Comparison of ENCODE assay signal across 19 mouse cellular contexts in genomic region chr5:46845175-46845574, GRCm38 (mm10).
DNase-seq lines count a peak whose midpoint lies in the region; ATAC-seq and TF ChIP-seq lines count a peak whose summit lies in the region.
"Had no signal": no experiment of that assay in that cellular context is flagged by ENCODE, and none has a peak within 500 bp of the region (broad histone marks: within the 10 kb centered on the region; RNA-seq: fewer than 3 reads in every experiment).

No protein-coding gene starts in this region.

- H3K4me3 ChIP-seq in forebrain, embryonic 13.5 days: no peak overlapping the region
- no peak overlapping the region for H3K4me3 ChIP-seq in forebrain, embryonic 11.5 days (ENCODE audit: low read depth, low read length)
- H3K4me3 ChIP-seq in midbrain, embryonic 13.5 days (replicated peaks): no peak overlapping the region
- no peak overlapping the region for H3K4me3 ChIP-seq in midbrain, embryonic 11.5 days (ENCODE audit: low read depth, low read length)
- H3K4me3 ChIP-seq in hindbrain, embryonic 16.5 days (ENCODE audit: low read length): no peak overlapping the region
- no peak overlapping the region for H3K4me3 ChIP-seq in neural tube, embryonic 14.5 days (ENCODE audit: low read depth, low read length)
- H3K4me3 ChIP-seq in lung, postnatal 0 days (ENCODE audit: low read depth, low read length): no peak overlapping the region
- H3K4me3 ChIP-seq: heart, embryonic 12.5 days had no signal

- 51% methylated on average over 2 of the region's 2 CpGs for WGBS in forebrain, embryonic 13.5 days
- WGBS in forebrain, embryonic 11.5 days: 63% methylated on average over 2 of the region's 2 CpGs
- 52% methylated on average over 2 of the region's 2 CpGs for WGBS in midbrain, embryonic 13.5 days
- WGBS in midbrain, embryonic 11.5 days: 75% methylated on average over 2 of the region's 2 CpGs
- 38% methylated on average over 2 of the region's 2 CpGs for WGBS in hindbrain, embryonic 16.5 days
- 68% methylated on average over 2 of the region's 2 CpGs for WGBS in neural tube, embryonic 14.5 days
- 69% methylated on average over 2 of the region's 2 CpGs for WGBS in lung, postnatal 0 days

- TF ChIP-seq EP300 in lung, postnatal 0 days (IDR thresholded peaks at IDR 0.05): no peak

- peak; percentile 53; the same call in 1 of the 2 replicates for ATAC-seq in forebrain, embryonic 13.5 days
- ATAC-seq in forebrain, embryonic 11.5 days (replicated peaks; ENCODE audit: low FRiP score): no peak
- peak; percentile 81 for ATAC-seq in midbrain, embryonic 13.5 days
- no peak for ATAC-seq in midbrain, embryonic 11.5 days (ENCODE audit: low FRiP score)
- peak; percentile 91 for ATAC-seq in hindbrain, embryonic 16.5 days
- peak; percentile 96 for ATAC-seq in neural tube, embryonic 14.5 days (ENCODE audit: low read depth)
- ATAC-seq in lung, postnatal 0 days: no peak
- ATAC-seq: inflammation-experienced regulatory T-cells, adult 6 months had no signal

- TF ChIP-seq CTCF in lung, postnatal 0 days (IDR thresholded peaks at IDR 0.05): no peak

- H3K27me3 ChIP-seq in forebrain, embryonic 13.5 days: no peaks in the 10 kb centered on the region
- no peaks in the 10 kb centered on the region for H3K27me3 ChIP-seq in forebrain, embryonic 11.5 days (ENCODE audit: control insufficient read depth, insufficient read depth, low read length)
- no peaks in the 10 kb centered on the region for H3K27me3 ChIP-seq in midbrain, embryonic 13.5 days
- no peaks in the 10 kb centered on the region for H3K27me3 ChIP-seq in midbrain, embryonic 11.5 days (ENCODE audit: control insufficient read depth, insufficient read depth, low read length)
- H3K27me3 ChIP-seq in hindbrain, embryonic 16.5 days (replicated peaks; ENCODE audit: control insufficient read depth, insufficient read depth, low read length): no peaks in the 10 kb centered on the region
- no peaks in the 10 kb centered on the region for H3K27me3 ChIP-seq in neural tube, embryonic 14.5 days (ENCODE audit: control insufficient read depth, insufficient read depth, low read length)
- H3K27me3 ChIP-seq in lung, postnatal 0 days (replicated peaks; ENCODE audit: insufficient read depth, low read length): no peaks in the 10 kb centered on the region
- H3K27me3 ChIP-seq: CH12.LX; heart, embryonic 12.5 days had no signal

- no peak overlapping the region for H3K27ac ChIP-seq in forebrain, embryonic 13.5 days
- no peak overlapping the region for H3K27ac ChIP-seq in forebrain, embryonic 11.5 days (ENCODE audit: low read depth, low read length)
- H3K27ac ChIP-seq in midbrain, embryonic 13.5 days: no peak overlapping the region
- H3K27ac ChIP-seq in midbrain, embryonic 11.5 days (ENCODE audit: low read depth, low read length): no peak overlapping the region
- H3K27ac ChIP-seq in hindbrain, embryonic 16.5 days (ENCODE audit: low read depth, low read length): no peak overlapping the region
- H3K27ac ChIP-seq in neural tube, embryonic 14.5 days (ENCODE audit: low read depth, low read length): no peak overlapping the region
- H3K27ac ChIP-seq in lung, postnatal 0 days (ENCODE audit: low read length): no peak overlapping the region

- H3K36me3 ChIP-seq in forebrain, embryonic 13.5 days (ENCODE audit: poor library complexity, severe bottlenecking): no peaks in the 10 kb centered on the region
- no peaks in the 10 kb centered on the region for H3K36me3 ChIP-seq in forebrain, embryonic 11.5 days (ENCODE audit: control insufficient read depth, insufficient read depth, low read length)
- no peaks in the 10 kb centered on the region for H3K36me3 ChIP-seq in midbrain, embryonic 13.5 days
- no peaks in the 10 kb centered on the region for H3K36me3 ChIP-seq in midbrain, embryonic 11.5 days (ENCODE audit: control insufficient read depth, insufficient read depth, low read length)
- H3K36me3 ChIP-seq in hindbrain, embryonic 16.5 days (ENCODE audit: control insufficient read depth, insufficient read depth, low read length): no peaks in the 10 kb centered on the region
- H3K36me3 ChIP-seq in neural tube, embryonic 14.5 days (ENCODE audit: control insufficient read depth, insufficient read depth, low read length): no peaks in the 10 kb centered on the region
- no peaks in the 10 kb centered on the region for H3K36me3 ChIP-seq in lung, postnatal 0 days (ENCODE audit: insufficient read depth, low read length)
- H3K36me3 ChIP-seq: heart, embryonic 12.5 days had no signal

- H3K4me2 ChIP-seq in forebrain, embryonic 13.5 days: no peak overlapping the region
- no peak overlapping the region for H3K4me2 ChIP-seq in forebrain, embryonic 11.5 days (ENCODE audit: low read depth, low read length, severe bottlenecking)
- no peak overlapping the region for H3K4me2 ChIP-seq in midbrain, embryonic 13.5 days (replicated peaks)
- no peak overlapping the region for H3K4me2 ChIP-seq in midbrain, embryonic 11.5 days
- no peak overlapping the region for H3K4me2 ChIP-seq in hindbrain, embryonic 16.5 days (ENCODE audit: low read length)
- H3K4me2 ChIP-seq in neural tube, embryonic 14.5 days (ENCODE audit: low read depth, low read length): no peak overlapping the region
- H3K4me2 ChIP-seq in lung, postnatal 0 days (replicated peaks; ENCODE audit: low read depth, low read length): no peak overlapping the region
- H3K4me2 ChIP-seq: heart, embryonic 12.5 days had no signal

- no peak for DNase-seq in forebrain, embryonic 11.5 days (ENCODE audit: low spot score)
- no peak for DNase-seq in midbrain, embryonic 11.5 days (ENCODE audit: low spot score, missing footprints)
- DNase-seq in kidney, postnatal 4 days: no peak
- no peak for DNase-seq in lung, postnatal 0 days (ENCODE audit: low spot score)
- DNase-seq: cerebellum, postnatal 25 days; embryo, embryonic 11 days; heart, postnatal 14 days; kidney, adult 8-10 months; kidney, postnatal 14 days; liver; lung, postnatal 10 days; right cerebral cortex, adult 18-20 months had no signal

- H3K9me3 ChIP-seq in forebrain, embryonic 13.5 days (replicated peaks): no peaks in the 10 kb centered on the region
- no peaks in the 10 kb centered on the region for H3K9me3 ChIP-seq in forebrain, embryonic 11.5 days (ENCODE audit: control insufficient read depth, low read length)
- H3K9me3 ChIP-seq in midbrain, embryonic 13.5 days: no peaks in the 10 kb centered on the region
- H3K9me3 ChIP-seq in midbrain, embryonic 11.5 days (ENCODE audit: control insufficient read depth, low read length): no peaks in the 10 kb centered on the region
- H3K9me3 ChIP-seq in hindbrain, embryonic 16.5 days (ENCODE audit: control insufficient read depth, low read length): no peaks in the 10 kb centered on the region
- H3K9me3 ChIP-seq in neural tube, embryonic 14.5 days (ENCODE audit: control insufficient read depth, low read length): no peaks in the 10 kb centered on the region
- no peaks in the 10 kb centered on the region for H3K9me3 ChIP-seq in lung, postnatal 0 days (ENCODE audit: low read length)
- H3K9me3 ChIP-seq: heart, embryonic 12.5 days had no signal

- peaks cover 5% of the 10 kb centered on the region; the same call in 1 of the 2 replicates for H3K4me1 ChIP-seq in forebrain, embryonic 13.5 days
- no peaks in the 10 kb centered on the region for H3K4me1 ChIP-seq in forebrain, embryonic 11.5 days (replicated peaks; ENCODE audit: control insufficient read depth, insufficient read depth, low read length)
- no peaks in the 10 kb centered on the region for H3K4me1 ChIP-seq in midbrain, embryonic 13.5 days (replicated peaks)
- no peaks in the 10 kb centered on the region for H3K4me1 ChIP-seq in midbrain, embryonic 11.5 days (ENCODE audit: control insufficient read depth, insufficient read depth, low read length)
- no peaks in the 10 kb centered on the region for H3K4me1 ChIP-seq in hindbrain, embryonic 16.5 days (ENCODE audit: control insufficient read depth, insufficient read depth, low read depth, low read length)
- H3K4me1 ChIP-seq in neural tube, embryonic 14.5 days (ENCODE audit: control insufficient read depth, insufficient read depth, low read length): no peaks in the 10 kb centered on the region
- H3K4me1 ChIP-seq in lung, postnatal 0 days (ENCODE audit: insufficient read depth, low read depth, low read length): no peaks in the 10 kb centered on the region
- H3K4me1 ChIP-seq: heart, embryonic 12.5 days had no signal

- H3K9ac ChIP-seq in forebrain, embryonic 13.5 days: no peak overlapping the region
- no peak overlapping the region for H3K9ac ChIP-seq in forebrain, embryonic 11.5 days (ENCODE audit: low read length)
- no peak overlapping the region for H3K9ac ChIP-seq in midbrain, embryonic 13.5 days (replicated peaks)
- no peak overlapping the region for H3K9ac ChIP-seq in midbrain, embryonic 11.5 days (ENCODE audit: low read length)
- H3K9ac ChIP-seq in hindbrain, embryonic 16.5 days (ENCODE audit: low read depth, low read length): no peak overlapping the region
- H3K9ac ChIP-seq in neural tube, embryonic 14.5 days (replicated peaks; ENCODE audit: low read depth, low read length): no peak overlapping the region
- H3K9ac ChIP-seq in lung, postnatal 0 days (replicated peaks; ENCODE audit: low read depth): no peak overlapping the region
- H3K9ac ChIP-seq: heart, embryonic 12.5 days had no signal

Comparison
In these comparisons a context has a peak if more than half of its experiments do, and no peak if none do; other contexts are left out.
1. ATAC-seq: peak in forebrain, embryonic 13.5 days (single experiment), midbrain, embryonic 13.5 days (single experiment), hindbrain, embryonic 16.5 days (single experiment) and neural tube, embryonic 14.5 days (single experiment); none in forebrain, embryonic 11.5 days (single experiment), midbrain, embryonic 11.5 days (single experiment) and lung, postnatal 0 days (single experiment).